Mouse (Mus musculus): ENCODE measurements around the gene Llgl2. TPM values are rescaled to one million over a fixed set of nuclear protein-coding genes. Genes with fewer than 3 reads are reported as not detected.
"Not testable (repeated sequence)": the region's sequence is repeated elsewhere in the genome, so short reads cannot be mapped to it uniquely, and the experiment has no call there.

The Llgl2 gene
- total RNA-seq, 1 experiment from 2014 or later = 6.5 TPM

- no peak for ATAC-seq (replicated peaks in 1 of 2; ENCODE audit: insufficient read depth in 1 of 2, low FRiP score in 2 of 2, low TSS enrichment in 1 of 2, low read depth in 1 of 2, poor library complexity in 2 of 2, severe bottlenecking in 2 of 2)
These were observed 22.0 kb downstream of the Llgl2 start for GRCm38 (mm10) chr11:115845819-115846218.

- ATAC-seq (replicated peaks in 1 of 2; ENCODE audit: insufficient read depth in 1 of 2, low FRiP score in 2 of 2, low TSS enrichment in 1 of 2, low read depth in 1 of 2, poor library complexity in 2 of 2, severe bottlenecking in 2 of 2) = no peak
These were observed 30.8 kb downstream of the Llgl2 start for GRCm38 (mm10) chr11:115854674-115855073.

GRCm38 (mm10) chr11:115857146-115857545 lies 33.3 kb downstream of the Llgl2 start:
- ATAC-seq (replicated peaks in 1 of 2; ENCODE audit: insufficient read depth in 1 of 2, low FRiP score in 2 of 2, low TSS enrichment in 1 of 2, low read depth in 1 of 2, poor library complexity in 2 of 2, severe bottlenecking in 2 of 2) = not testable (repeated sequence)

GRCm38 (mm10) chr11:115857936-115858335 lies 34.1 kb downstream of the Llgl2 start:
- ATAC-seq (replicated peaks in 1 of 2; ENCODE audit: insufficient read depth in 1 of 2, low FRiP score in 2 of 2, low TSS enrichment in 1 of 2, low read depth in 1 of 2, poor library complexity in 2 of 2, severe bottlenecking in 2 of 2) = no peak

GRCm38 (mm10) chr11:115858354-115858753 lies 34.5 kb downstream of the Llgl2 start, which contains the start of gene Myo15b:
Gene Myo15b (plus strand): TSS chr11:115858406.
- peak in 1 of 2 experiments; percentile 20; a peak in 1 of 4 replicates for ATAC-seq (replicated peaks in 1 of 2; ENCODE audit: insufficient read depth in 1 of 2, low FRiP score in 2 of 2, low TSS enrichment in 1 of 2, low read depth in 1 of 2, poor library complexity in 2 of 2, severe bottlenecking in 2 of 2)

GRCm38 (mm10) chr11:115859143-115859945 lies 35.5 kb downstream of the Llgl2 start:
- peak; percentile 77 to 81 for ATAC-seq (replicated peaks in 1 of 2; ENCODE audit: insufficient read depth in 1 of 2, low FRiP score in 2 of 2, low TSS enrichment in 1 of 2, low read depth in 1 of 2, poor library complexity in 2 of 2, severe bottlenecking in 2 of 2)

GRCm38 (mm10) chr11:115863895-115864294 lies 40.0 kb downstream of the Llgl2 start:
- ATAC-seq (replicated peaks in 1 of 2; ENCODE audit: insufficient read depth in 1 of 2, low FRiP score in 2 of 2, low TSS enrichment in 1 of 2, low read depth in 1 of 2, poor library complexity in 2 of 2, severe bottlenecking in 2 of 2) = no peak

- ATAC-seq (replicated peaks in 1 of 2; ENCODE audit: insufficient read depth in 1 of 2, low FRiP score in 2 of 2, low TSS enrichment in 1 of 2, low read depth in 1 of 2, poor library complexity in 2 of 2, severe bottlenecking in 2 of 2) = peak; percentile 81 to 87
These were observed 45.5 kb downstream of the Llgl2 start for GRCm38 (mm10) chr11:115869393-115869792.

- no peak for ATAC-seq (replicated peaks in 1 of 2; ENCODE audit: insufficient read depth in 1 of 2, low FRiP score in 2 of 2, low TSS enrichment in 1 of 2, low read depth in 1 of 2, poor library complexity in 2 of 2, severe bottlenecking in 2 of 2)
These were observed 48.6 kb downstream of the Llgl2 start for GRCm38 (mm10) chr11:115872437-115872836.

GRCm38 (mm10) chr11:115875935-115876334 lies 52.1 kb downstream of the Llgl2 start:
- ATAC-seq (replicated peaks in 1 of 2; ENCODE audit: insufficient read depth in 1 of 2, low FRiP score in 2 of 2, low TSS enrichment in 1 of 2, low read depth in 1 of 2, poor library complexity in 2 of 2, severe bottlenecking in 2 of 2) = no peak

- ATAC-seq (replicated peaks in 1 of 2; ENCODE audit: insufficient read depth in 1 of 2, low FRiP score in 2 of 2, low TSS enrichment in 1 of 2, low read depth in 1 of 2, poor library complexity in 2 of 2, severe bottlenecking in 2 of 2) = no peak
These were observed 52.6 kb downstream of the Llgl2 start for GRCm38 (mm10) chr11:115876438-115876837.

- peak; percentile 36 to 43; a peak in 2 of 4 replicates for ATAC-seq (replicated peaks in 1 of 2; ENCODE audit: insufficient read depth in 1 of 2, low FRiP score in 2 of 2, low TSS enrichment in 1 of 2, low read depth in 1 of 2, poor library complexity in 2 of 2, severe bottlenecking in 2 of 2)
These were observed 53.4 kb downstream of the Llgl2 start for GRCm38 (mm10) chr11:115877174-115877755.

- no peak for ATAC-seq (replicated peaks in 1 of 2; ENCODE audit: insufficient read depth in 1 of 2, low FRiP score in 2 of 2, low TSS enrichment in 1 of 2, low read depth in 1 of 2, poor library complexity in 2 of 2, severe bottlenecking in 2 of 2)
These were observed 54.2 kb downstream of the Llgl2 start for GRCm38 (mm10) chr11:115878071-115878470.

GRCm38 (mm10) chr11:115881002-115881401 lies 57.2 kb downstream of the Llgl2 start:
- peak; percentile 40 to 63; a peak in 3 of 4 replicates for ATAC-seq (replicated peaks in 1 of 2; ENCODE audit: insufficient read depth in 1 of 2, low FRiP score in 2 of 2, low TSS enrichment in 1 of 2, low read depth in 1 of 2, poor library complexity in 2 of 2, severe bottlenecking in 2 of 2)

- ATAC-seq (replicated peaks in 1 of 2; ENCODE audit: insufficient read depth in 1 of 2, low FRiP score in 2 of 2, low TSS enrichment in 1 of 2, low read depth in 1 of 2, poor library complexity in 2 of 2, severe bottlenecking in 2 of 2) = no peak
These were observed 59.4 kb downstream of the Llgl2 start for GRCm38 (mm10) chr11:115883251-115883650.

- no peak for ATAC-seq (replicated peaks in 1 of 2; ENCODE audit: insufficient read depth in 1 of 2, low FRiP score in 2 of 2, low TSS enrichment in 1 of 2, low read depth in 1 of 2, poor library complexity in 2 of 2, severe bottlenecking in 2 of 2)
These were observed 60.5 kb downstream of the Llgl2 start for GRCm38 (mm10) chr11:115884361-115884760.

- ATAC-seq (replicated peaks in 1 of 2; ENCODE audit: insufficient read depth in 1 of 2, low FRiP score in 2 of 2, low TSS enrichment in 1 of 2, low read depth in 1 of 2, poor library complexity in 2 of 2, severe bottlenecking in 2 of 2) = no peak
These were observed 61.4 kb downstream of the Llgl2 start for GRCm38 (mm10) chr11:115885281-115885680.

- no peak for ATAC-seq (replicated peaks in 1 of 2; ENCODE audit: insufficient read depth in 1 of 2, low FRiP score in 2 of 2, low TSS enrichment in 1 of 2, low read depth in 1 of 2, poor library complexity in 2 of 2, severe bottlenecking in 2 of 2)
These were observed 62.6 kb downstream of the Llgl2 start for GRCm38 (mm10) chr11:115886446-115886845.
